Mouse (Mus musculus): ENCODE data around the gene Scube2.

DNA sequence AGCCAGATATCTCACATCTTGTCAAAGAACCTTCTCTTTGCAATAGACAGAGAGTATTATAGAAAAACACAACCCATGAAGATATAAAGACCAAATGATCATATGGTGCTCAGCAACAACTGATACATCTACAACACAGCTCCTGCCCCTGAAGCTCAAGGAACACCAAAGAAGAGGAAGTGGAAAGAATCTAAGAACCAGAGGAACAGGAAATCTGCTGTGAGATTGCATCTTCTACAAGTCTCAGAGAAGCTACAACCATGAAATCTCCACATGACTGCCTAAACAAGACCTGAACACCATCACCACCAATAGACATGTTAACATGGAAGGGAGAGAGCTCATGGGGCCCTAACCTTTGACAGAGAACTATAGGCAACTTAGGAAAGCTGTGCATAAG is 93.2 kb downstream of the Scube2 start:
- TF ChIP-seq CTCF (IDR thresholded peaks at IDR 0.05; ENCODE audit: insufficient read depth, low read depth, low read length) (no peak), POLR2A (IDR thresholded peaks at IDR 0.05; ENCODE audit: insufficient read depth, low read depth, low read length) (no peak)

Measured in olfactory bulb, adult 2 months (tissue).